In the genomic region with DNA sequence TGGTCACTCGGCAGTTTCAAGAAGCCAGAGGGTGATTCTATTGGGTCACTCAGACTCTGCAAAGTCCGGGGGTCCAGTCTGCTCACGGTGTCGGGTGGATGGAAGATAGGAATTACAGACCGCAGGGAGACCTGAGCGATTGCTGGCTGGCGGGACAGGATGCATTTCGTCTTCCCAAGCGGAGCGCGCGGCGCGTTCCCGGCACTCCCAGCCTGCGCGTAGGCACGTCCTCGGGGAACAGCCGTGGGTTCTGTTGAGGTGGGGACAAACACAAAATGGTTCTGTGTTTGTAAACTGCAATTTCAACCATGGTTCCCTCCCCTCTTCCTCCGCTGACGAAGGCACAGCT, we compare ENCODE assay signal across 8 mouse cellular contexts. TPM values are rescaled to one million over a fixed set of nuclear protein-coding genes. Genes with fewer than 3 reads are reported as not detected.
DNase-seq lines count a peak whose midpoint lies in the region; ATAC-seq and TF ChIP-seq lines count a peak whose summit lies in the region.

No protein-coding gene starts in this region.

- WGBS in kidney, embryonic 14.5 days, result under 1% methylated on average over 22 of the region's 22 CpGs
- under 1% methylated on average over 22 of the region's 22 CpGs for WGBS in forebrain, embryonic 14.5 days
- under 1% methylated on average over 22 of the region's 22 CpGs for WGBS in kidney, postnatal 0 days
- WGBS in midbrain, embryonic 12.5 days, result under 1% methylated on average over 22 of the region's 22 CpGs

- peak; percentile 9; the same call in 1 of the 2 replicates for ATAC-seq in kidney, embryonic 14.5 days (ENCODE audit: low FRiP score, low TSS enrichment)
- peak; percentile 30 for ATAC-seq in forebrain, embryonic 14.5 days
- ATAC-seq in kidney, postnatal 0 days (replicated peaks; ENCODE audit: low FRiP score, low read depth), result no peak
- peak; percentile 29 for ATAC-seq in midbrain, embryonic 12.5 days (ENCODE audit: low FRiP score, low read depth)

- no peak for DNase-seq in kidney, adult 11 months
- peak; percentile 10 for DNase-seq in adrenal gland, postnatal 25 days
- DNase-seq in forebrain, embryonic 14.5 days (ENCODE audit: low spot score), result peak; percentile 71
- DNase-seq in kidney, postnatal 0 days (ENCODE audit: low spot score), result peak; percentile 46
- no peak for DNase-seq in urinary bladder, postnatal 14 days (ENCODE audit: low spot score)
- DNase-seq in gastrocnemius, postnatal 4 days (ENCODE audit: low spot score in 2 of 2), result no peak

- H3K27ac ChIP-seq in kidney, embryonic 14.5 days (ENCODE audit: low read depth, low read length), result no peak overlapping the region
- H3K27ac ChIP-seq in forebrain, embryonic 14.5 days (ENCODE audit: low read depth, low read length), result no peak overlapping the region
- H3K27ac ChIP-seq in kidney, postnatal 0 days, result no peak overlapping the region
- no peak overlapping the region for H3K27ac ChIP-seq in midbrain, embryonic 12.5 days (replicated peaks)

- no peak for TF ChIP-seq CTCF in kidney, postnatal 0 days (IDR thresholded peaks at IDR 0.05; ENCODE audit: low read depth)

- peak overlapping the region; percentile 93 for H3K4me2 ChIP-seq in kidney, embryonic 14.5 days (replicated peaks; ENCODE audit: low read depth, low read length)
- peak overlapping the region; percentile 96 for H3K4me2 ChIP-seq in forebrain, embryonic 14.5 days (ENCODE audit: low read length)
- H3K4me2 ChIP-seq in kidney, postnatal 0 days (ENCODE audit: low read length), result peak overlapping the region; percentile 96
- peak overlapping the region; percentile 93 for H3K4me2 ChIP-seq in midbrain, embryonic 12.5 days (replicated peaks)

- peak overlapping the region; percentile 51 for H3K4me3 ChIP-seq in kidney, embryonic 14.5 days (ENCODE audit: low read length)
- H3K4me3 ChIP-seq in forebrain, embryonic 14.5 days (ENCODE audit: low read depth, low read length), result peak overlapping the region; percentile 51
- peak overlapping the region; percentile 62 for H3K4me3 ChIP-seq in kidney, postnatal 0 days (replicated peaks; ENCODE audit: low read depth, low read length)
- peak overlapping the region; percentile 59 for H3K4me3 ChIP-seq in midbrain, embryonic 12.5 days

- peaks cover 40% of the 10 kb centered on the region for H3K27me3 ChIP-seq in kidney, embryonic 14.5 days (ENCODE audit: control insufficient read depth, insufficient read depth, low read length)
- H3K27me3 ChIP-seq in forebrain, embryonic 14.5 days (replicated peaks; ENCODE audit: control insufficient read depth, insufficient read depth, low read length), result peaks cover 41% of the 10 kb centered on the region
- H3K27me3 ChIP-seq in kidney, postnatal 0 days (ENCODE audit: insufficient read depth, low read length), result peaks cover 32% of the 10 kb centered on the region
- H3K27me3 ChIP-seq in midbrain, embryonic 12.5 days, result peaks cover 64% of the 10 kb centered on the region

- no peaks in the 10 kb centered on the region for H3K9me3 ChIP-seq in kidney, embryonic 14.5 days (ENCODE audit: control insufficient read depth, low read length)
- H3K9me3 ChIP-seq in forebrain, embryonic 14.5 days (replicated peaks; ENCODE audit: control insufficient read depth, low read length), result no peaks in the 10 kb centered on the region
- H3K9me3 ChIP-seq in kidney, postnatal 0 days (replicated peaks; ENCODE audit: low read length), result no peaks in the 10 kb centered on the region
- no peaks in the 10 kb centered on the region for H3K9me3 ChIP-seq in midbrain, embryonic 12.5 days

- no peaks in the 10 kb centered on the region for H3K36me3 ChIP-seq in kidney, embryonic 14.5 days (ENCODE audit: control insufficient read depth, insufficient read depth, low read length)
- H3K36me3 ChIP-seq in forebrain, embryonic 14.5 days (ENCODE audit: control insufficient read depth, insufficient read depth, low read length), result no peaks in the 10 kb centered on the region
- H3K36me3 ChIP-seq in kidney, postnatal 0 days (ENCODE audit: insufficient read depth, low read length), result no peaks in the 10 kb centered on the region
- H3K36me3 ChIP-seq in midbrain, embryonic 12.5 days, result no peaks in the 10 kb centered on the region

- peak overlapping the region; percentile 40; the same call in 1 of the 2 replicates for H3K9ac ChIP-seq in kidney, embryonic 14.5 days (ENCODE audit: low read depth, low read length)
- peak overlapping the region; percentile 60 for H3K9ac ChIP-seq in forebrain, embryonic 14.5 days (ENCODE audit: low read length)
- 0 out of 2 replicates have a peak overlapping the region, but pooled peaks have one; percentile 20 for H3K9ac ChIP-seq in kidney, postnatal 0 days (ENCODE audit: low read depth, low read length)
- peak overlapping the region; percentile 59 for H3K9ac ChIP-seq in midbrain, embryonic 12.5 days (replicated peaks)

- H3K4me1 ChIP-seq in kidney, embryonic 14.5 days (ENCODE audit: control insufficient read depth, insufficient read depth, low read length), result peaks cover 14% of the 10 kb centered on the region; the same call in 1 of the 2 replicates
- peaks cover 14% of the 10 kb centered on the region for H3K4me1 ChIP-seq in forebrain, embryonic 14.5 days (ENCODE audit: control insufficient read depth, insufficient read depth, low read length)
- peaks cover 14% of the 10 kb centered on the region for H3K4me1 ChIP-seq in kidney, postnatal 0 days (replicated peaks; ENCODE audit: insufficient read depth, low read length)
- H3K4me1 ChIP-seq in midbrain, embryonic 12.5 days, result peaks cover 14% of the 10 kb centered on the region

RNA-seq across cellular contexts. Expression of a gene that starts 4.7 kb away (rescaled TPM):
- polyA plus RNA-seq in kidney, embryonic 14.5 days (2014; fragmentation: Nextera tagmentation; extraction: Ambion mirVana), result 1.9 and 2.3 TPM in 2 replicates
- total RNA-seq in adrenal gland, postnatal 25 days (2021), result 1.1 and 1.2 TPM in 2 replicates
- polyA plus RNA-seq in forebrain, embryonic 14.5 days (2014; fragmentation: Nextera tagmentation; extraction: Ambion mirVana), result 1.8 and 2.2 TPM in 2 replicates
- polyA plus RNA-seq in kidney, postnatal 0 days (2015; fragmentation: Nextera tagmentation; extraction: Ambion mirVana), result 0.84 and 0.93 TPM in 2 replicates
- 1.9 and 2.1 TPM in 2 replicates for polyA plus RNA-seq in midbrain, embryonic 12.5 days (2016; fragmentation: Nextera tagmentation; extraction: Ambion mirVana)
- 1 to 10 TPM; 1.1 to 1.2 TPM for total RNA-seq in gastrocnemius, postnatal 4 days (2021)

Comparison
In these comparisons a context has a peak if more than half of its experiments do, and no peak if none do; other contexts are left out.
1. DNase-seq: peak in adrenal gland, postnatal 25 days (single experiment), forebrain, embryonic 14.5 days (single experiment) and kidney, postnatal 0 days (single experiment); none in kidney, adult 11 months (single experiment), urinary bladder, postnatal 14 days (single experiment) and gastrocnemius, postnatal 4 days (0 of 2).
2. Peak in every context shown above with its lines, with median percentiles within 50 percentile points of each other: H3K4me2 ChIP-seq, H3K4me3 ChIP-seq and H3K9ac ChIP-seq.